Mouse (Mus musculus): ENCODE data around the gene Myh7b. TPM values are rescaled to one million over a fixed set of nuclear protein-coding genes. Genes with fewer than 3 reads are reported as not detected.

Myh7b gene
- 0.48 and 0.53 TPM in 2 replicates for polyA plus RNA-seq (2012; rRNA removed)

GRCm38 (mm10) chr2:155610978-155611377 is at the start of gene Myh7b:
Gene Myh7b, plus strand, starts transcription at chr2:155611212.
- no peak for DNase-seq (ENCODE audit: low read depth)
- no peak for TF ChIP-seq CTCF (IDR thresholded peaks at IDR 0.05; ENCODE audit: borderline replicate concordance, extremely low read depth, insufficient read depth, insufficient read length)
- no peak for TF ChIP-seq POLR2A (IDR thresholded peaks at IDR 0.05; ENCODE audit: borderline replicate concordance, extremely low read depth, insufficient read depth, insufficient read length, poor library complexity, severe bottlenecking)

- no peak for TF ChIP-seq CTCF (IDR thresholded peaks at IDR 0.05; ENCODE audit: borderline replicate concordance, extremely low read depth, insufficient read depth, insufficient read length)
- TF ChIP-seq POLR2A (IDR thresholded peaks at IDR 0.05; ENCODE audit: borderline replicate concordance, extremely low read depth, insufficient read depth, insufficient read length, poor library complexity, severe bottlenecking): no peak
Measured at GRCm38 (mm10) chr2:155562209-155562608, 48.8 kb upstream of the Myh7b start.

DNA sequence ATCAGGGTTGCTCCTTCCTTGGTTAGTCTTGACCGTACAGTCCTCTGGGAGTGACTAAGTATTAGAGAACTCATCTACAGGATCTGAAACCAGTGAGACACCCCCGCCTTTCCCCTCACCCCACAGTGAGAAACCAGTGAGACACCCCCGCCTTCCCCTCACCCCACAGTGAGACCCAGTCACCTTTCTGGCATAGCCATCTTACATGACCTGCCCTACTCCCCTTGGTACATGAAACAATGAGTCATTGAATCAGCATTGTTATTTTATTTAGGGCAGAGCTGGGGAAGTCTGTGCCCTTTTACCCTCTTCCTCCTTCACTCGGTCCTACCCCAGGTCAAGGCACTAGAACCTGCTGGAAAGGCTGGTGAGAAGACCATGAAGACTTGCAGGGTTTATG is 48.1 kb upstream of the Myh7b start:
- TF ChIP-seq POLR2A (IDR thresholded peaks at IDR 0.05; ENCODE audit: borderline replicate concordance, extremely low read depth, insufficient read depth, insufficient read length, poor library complexity, severe bottlenecking): no peak
- no peak for TF ChIP-seq CTCF (IDR thresholded peaks at IDR 0.05; ENCODE audit: borderline replicate concordance, extremely low read depth, insufficient read depth, insufficient read length)

More at GRCm38 (mm10) chr2:155562209-155562608, 48.8 kb upstream of the Myh7b start:
- DNase-seq (ENCODE audit: low read depth): no peak

DNA sequence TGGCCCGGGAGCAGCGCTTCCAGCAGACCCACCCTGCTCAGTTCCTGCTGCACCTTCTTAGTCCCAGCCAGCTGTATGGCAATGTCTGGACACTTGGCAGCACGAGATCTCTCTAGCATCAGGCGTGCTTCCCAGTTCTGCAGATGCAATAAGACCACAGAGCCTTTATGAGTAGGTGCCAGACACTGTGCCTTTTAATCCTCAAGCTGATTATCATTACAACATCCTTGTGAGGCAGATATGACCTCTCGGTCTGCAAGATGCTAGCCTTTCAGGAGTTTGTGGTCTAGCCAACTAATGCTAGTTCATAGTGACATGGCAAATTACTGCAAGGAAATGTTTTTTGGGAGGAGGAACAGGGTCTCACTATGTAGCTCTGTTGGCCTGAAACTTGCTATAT is 43.3 kb upstream of the Myh7b start:
- TF ChIP-seq POLR2A (IDR thresholded peaks at IDR 0.05; ENCODE audit: borderline replicate concordance, extremely low read depth, insufficient read depth, insufficient read length, poor library complexity, severe bottlenecking) (no peak), CTCF (IDR thresholded peaks at IDR 0.05; ENCODE audit: borderline replicate concordance, extremely low read depth, insufficient read depth, insufficient read length) (no peak)
- DNase-seq (ENCODE audit: low read depth): no peak

More for the DNA sequence above, 48.1 kb upstream of the Myh7b start:
- DNase-seq (ENCODE audit: low read depth): no peak

DNA sequence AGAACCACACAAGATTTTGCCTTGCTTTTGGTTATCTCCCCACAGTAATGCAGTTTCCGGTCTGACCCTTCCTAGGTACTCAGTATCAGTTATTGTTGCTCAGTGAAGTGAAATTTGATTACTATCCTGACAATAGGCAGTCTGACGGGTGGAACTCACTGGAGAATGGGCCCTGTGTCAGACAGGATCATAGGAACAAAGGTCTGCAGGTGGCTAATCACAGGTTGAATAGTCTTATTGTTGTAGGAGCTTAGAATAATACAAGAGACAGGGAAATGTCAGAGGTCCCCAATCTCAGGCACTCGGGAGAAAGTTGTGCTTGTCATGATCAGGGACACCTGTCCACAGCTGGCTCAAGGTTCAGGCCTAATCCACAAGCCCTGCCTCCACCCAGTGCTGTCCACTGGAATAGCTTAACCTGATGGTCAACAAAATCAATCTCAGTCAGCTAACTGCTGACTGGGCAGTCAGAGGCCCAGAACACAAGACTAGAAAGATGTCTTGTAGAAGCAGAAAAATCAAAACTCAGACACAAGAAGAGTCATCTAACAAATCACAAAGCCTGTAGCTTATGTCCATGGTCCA is 41.7 kb upstream of the Myh7b start:
- no peak for DNase-seq (ENCODE audit: low read depth)
- TF ChIP-seq CTCF (IDR thresholded peaks at IDR 0.05; ENCODE audit: borderline replicate concordance, extremely low read depth, insufficient read depth, insufficient read length) (no peak), POLR2A (IDR thresholded peaks at IDR 0.05; ENCODE audit: borderline replicate concordance, extremely low read depth, insufficient read depth, insufficient read length, poor library complexity, severe bottlenecking) (no peak)

GRCm38 (mm10) chr2:155573001-155573400 is 38.0 kb upstream of the Myh7b start:
- TF ChIP-seq POLR2A (IDR thresholded peaks at IDR 0.05; ENCODE audit: borderline replicate concordance, extremely low read depth, insufficient read depth, insufficient read length, poor library complexity, severe bottlenecking): no peak
- no peak for TF ChIP-seq CTCF (IDR thresholded peaks at IDR 0.05; ENCODE audit: borderline replicate concordance, extremely low read depth, insufficient read depth, insufficient read length)
- DNase-seq (ENCODE audit: low read depth): no peak

DNA sequence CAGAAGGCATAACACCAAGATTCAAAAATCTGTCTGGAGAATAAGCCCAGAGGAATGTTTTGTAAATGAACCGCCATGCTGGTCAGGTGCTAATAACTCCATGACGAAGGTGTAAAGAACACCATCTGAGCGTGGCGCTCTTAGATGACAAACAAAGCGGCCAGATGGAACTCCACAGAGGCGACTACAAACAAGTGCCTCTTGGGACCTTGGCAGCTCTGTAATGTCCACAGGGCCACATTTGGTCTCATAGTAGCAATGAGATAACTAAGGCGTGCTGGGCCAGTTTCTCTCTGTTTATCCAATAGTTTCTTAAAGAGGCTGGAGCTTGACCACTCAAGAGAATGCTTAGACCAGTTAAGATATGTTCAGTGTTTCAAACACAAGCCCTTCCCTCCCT is 37.0 kb upstream of the Myh7b start:
- no peak for TF ChIP-seq POLR2A (IDR thresholded peaks at IDR 0.05; ENCODE audit: borderline replicate concordance, extremely low read depth, insufficient read depth, insufficient read length, poor library complexity, severe bottlenecking)
- no peak for TF ChIP-seq CTCF (IDR thresholded peaks at IDR 0.05; ENCODE audit: borderline replicate concordance, extremely low read depth, insufficient read depth, insufficient read length)

DNA sequence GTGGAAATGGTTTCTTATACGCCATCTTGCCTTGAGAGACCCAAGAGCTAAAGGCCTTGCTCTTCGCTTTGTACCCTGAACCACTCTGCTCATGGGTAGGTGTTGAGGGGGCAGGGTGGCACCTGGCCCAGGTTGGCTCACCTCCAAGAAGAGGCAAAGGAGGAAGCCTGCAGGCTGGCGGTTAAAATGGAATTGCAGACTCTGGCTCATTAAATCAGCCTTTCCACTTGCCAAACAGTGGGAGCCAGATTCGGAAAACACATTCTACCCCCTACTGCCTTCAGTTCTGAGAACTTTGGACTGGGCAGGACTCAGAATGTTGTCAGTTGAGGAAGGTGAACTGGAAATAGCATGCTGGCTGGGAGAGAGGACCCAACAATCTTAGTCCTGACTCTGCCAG is 36.3 kb upstream of the Myh7b start:
- peak; percentile 40 for DNase-seq (ENCODE audit: low read depth)
- TF ChIP-seq POLR2A (IDR thresholded peaks at IDR 0.05; ENCODE audit: borderline replicate concordance, extremely low read depth, insufficient read depth, insufficient read length, poor library complexity, severe bottlenecking) (no peak), CTCF (IDR thresholded peaks at IDR 0.05; ENCODE audit: borderline replicate concordance, extremely low read depth, insufficient read depth, insufficient read length) (no peak)

More for the DNA sequence above, 37.0 kb upstream of the Myh7b start:
- peak; percentile 35 for DNase-seq (ENCODE audit: low read depth)

GRCm38 (mm10) chr2:155576656-155577055 is 34.4 kb upstream of the Myh7b start:
- TF ChIP-seq POLR2A (IDR thresholded peaks at IDR 0.05; ENCODE audit: borderline replicate concordance, extremely low read depth, insufficient read depth, insufficient read length, poor library complexity, severe bottlenecking) (no peak), CTCF (IDR thresholded peaks at IDR 0.05; ENCODE audit: borderline replicate concordance, extremely low read depth, insufficient read depth, insufficient read length) (no peak)

DNA sequence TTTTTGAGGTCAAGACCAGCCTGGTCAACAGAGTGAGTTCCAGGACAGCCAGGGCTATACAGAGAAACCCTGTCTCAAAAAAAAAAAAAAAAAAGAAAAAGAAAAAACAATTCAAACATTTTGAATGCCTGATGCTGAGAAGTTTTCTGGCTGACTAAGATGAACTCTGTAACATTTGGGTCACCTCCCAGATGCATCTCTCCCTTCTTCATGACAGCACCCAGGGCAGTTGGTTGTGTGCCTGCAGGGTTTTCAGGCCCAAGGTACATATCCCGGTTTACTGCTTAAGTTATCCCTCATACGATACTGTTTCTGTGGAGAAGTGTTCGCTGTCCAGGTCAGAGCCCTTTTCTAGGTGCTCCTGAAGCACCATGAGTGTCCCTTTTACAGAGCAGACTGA is 30.7 kb upstream of the Myh7b start:
- DNase-seq (ENCODE audit: low read depth): no peak
- TF ChIP-seq POLR2A (IDR thresholded peaks at IDR 0.05; ENCODE audit: borderline replicate concordance, extremely low read depth, insufficient read depth, insufficient read length, poor library complexity, severe bottlenecking) (no peak), CTCF (IDR thresholded peaks at IDR 0.05; ENCODE audit: borderline replicate concordance, extremely low read depth, insufficient read depth, insufficient read length) (no peak)

More at GRCm38 (mm10) chr2:155576656-155577055, 34.4 kb upstream of the Myh7b start:
- DNase-seq (ENCODE audit: low read depth): no peak

- no peak for TF ChIP-seq POLR2A (IDR thresholded peaks at IDR 0.05; ENCODE audit: borderline replicate concordance, extremely low read depth, insufficient read depth, insufficient read length, poor library complexity, severe bottlenecking)
- no peak for TF ChIP-seq CTCF (IDR thresholded peaks at IDR 0.05; ENCODE audit: borderline replicate concordance, extremely low read depth, insufficient read depth, insufficient read length)
- DNase-seq (ENCODE audit: low read depth): no peak
Measured at GRCm38 (mm10) chr2:155582384-155582995, 28.5 kb upstream of the Myh7b start.

DNA sequence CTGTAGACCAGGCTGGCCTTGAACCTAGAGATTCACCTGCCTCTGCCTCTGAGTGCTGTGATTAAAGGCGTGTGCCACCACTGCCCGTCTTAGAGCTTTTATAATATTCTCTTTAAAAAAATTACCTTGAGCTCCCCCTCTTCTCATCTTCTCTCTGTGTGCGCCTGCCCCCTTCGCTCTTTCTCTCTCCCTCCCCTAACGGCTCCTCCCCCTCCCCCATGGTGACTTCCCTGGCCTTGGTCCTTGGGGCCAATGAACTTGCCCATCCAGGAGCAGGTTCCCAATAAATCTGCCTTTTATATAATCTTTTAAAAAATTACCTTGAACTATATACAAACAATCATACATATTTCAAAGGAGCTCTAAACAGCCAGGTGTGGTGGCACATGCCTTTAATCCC is 28.0 kb upstream of the Myh7b start:
- TF ChIP-seq POLR2A (IDR thresholded peaks at IDR 0.05; ENCODE audit: borderline replicate concordance, extremely low read depth, insufficient read depth, insufficient read length, poor library complexity, severe bottlenecking) (no peak), CTCF (IDR thresholded peaks at IDR 0.05; ENCODE audit: borderline replicate concordance, extremely low read depth, insufficient read depth, insufficient read length) (no peak)
- DNase-seq (ENCODE audit: low read depth): no peak
